Mouse (Mus musculus): ENCODE measurements at regions not wholly inside any gene's neighbourhood (a gene's known extent, or its start where the extent isn't known, plus 50 kb on each side); places are given as distances from the start of the nearest gene placed in this dataset.
A peak's percentile ranks its signal among the peaks of the same experiment; 100 is the strongest.

GRCm38 (mm10) chr13:102544359-102545165, 148.8 kb upstream of the Cd180 start:
- intact Hi-C loops (cut with DNase I), result no loop called here
- no peak for DNase-seq

GRCm38 (mm10) chr13:102545845-102546615, 147.3 kb upstream of the Cd180 start:
- no peak for DNase-seq
- intact Hi-C loops (cut with DNase I), result no loop called here

- intact Hi-C loops (cut with DNase I), result no loop called here
- no peak for DNase-seq
These were observed 145.1 kb upstream of the Cd180 start for GRCm38 (mm10) chr13:102548252-102548651.

- intact Hi-C loops (cut with DNase I), result no loop called here
- no peak for DNase-seq
These were observed 126.3 kb upstream of the Cd180 start for GRCm38 (mm10) chr13:102566846-102567572.

- intact Hi-C loops (cut with DNase I), result no loop called here
- DNase-seq, result no peak
These were observed 123.8 kb upstream of the Cd180 start for GRCm38 (mm10) chr13:102569580-102569979.

GRCm38 (mm10) chr13:102570286-102570685, 123.1 kb upstream of the Cd180 start:
- DNase-seq, result no peak
- intact Hi-C loops (cut with DNase I), result no loop called here

GRCm38 (mm10) chr13:102573286-102573921, 120.0 kb upstream of the Cd180 start:
- intact Hi-C loops (cut with DNase I), result no loop called here
- peak; percentile 48 to 51 for DNase-seq

- no peak for DNase-seq
- intact Hi-C loops (cut with DNase I), result no loop called here
These were observed 116.3 kb upstream of the Cd180 start for GRCm38 (mm10) chr13:102576871-102577662.

GRCm38 (mm10) chr13:102578811-102579210, 114.5 kb upstream of the Cd180 start:
- DNase-seq, result no peak
- intact Hi-C loops (cut with DNase I), result no loop called here

- no peak for DNase-seq
- intact Hi-C loops (cut with DNase I), result no loop called here
These were observed 113.7 kb upstream of the Cd180 start for GRCm38 (mm10) chr13:102579638-102580037.

- intact Hi-C loops (cut with DNase I), result no loop called here
- DNase-seq, result no peak
These were observed 109.2 kb upstream of the Cd180 start for GRCm38 (mm10) chr13:102583984-102584645.

- intact Hi-C loops (cut with DNase I), result no loop called here
- DNase-seq, result no peak
These were observed 107.1 kb upstream of the Cd180 start for GRCm38 (mm10) chr13:102586215-102586614.

- intact Hi-C loops (cut with DNase I), result loop anchor here (10.0 kb wide), 1 partner anchor 235 kb away; no protein-coding TSS in a partner anchor
- DNase-seq, result no peak
These were observed 103.5 kb upstream of the Cd180 start for GRCm38 (mm10) chr13:102589680-102590435.

- intact Hi-C loops (cut with DNase I), result loop anchor here (10.0 kb wide), 1 partner anchor 237 kb away; no protein-coding TSS in a partner anchor
- DNase-seq, result no peak
These were observed 101.4 kb upstream of the Cd180 start for GRCm38 (mm10) chr13:102591803-102592537.

- intact Hi-C loops (cut with DNase I), result loop anchor here (10.0 kb wide), 1 partner anchor 239 kb away; no protein-coding TSS in a partner anchor
- peak; percentile 74 to 83 for DNase-seq
These were observed 99.8 kb upstream of the Cd180 start for GRCm38 (mm10) chr13:102593405-102594200.

- intact Hi-C loops (cut with DNase I), result loop anchor here (10.0 kb wide), 1 partner anchor 239 kb away; no protein-coding TSS in a partner anchor
- DNase-seq, result no peak
These were observed 99.2 kb upstream of the Cd180 start for GRCm38 (mm10) chr13:102594201-102594600.

GRCm38 (mm10) chr13:102595602-102596001, 97.8 kb upstream of the Cd180 start:
- DNase-seq, result no peak
- intact Hi-C loops (cut with DNase I), result loop anchor here (10.0 kb wide), 1 partner anchor 241 kb away; no protein-coding TSS in a partner anchor
